Mouse (Mus musculus) liver, embryonic 14.5 days (tissue): Measurements from ENCODE around the gene Tenm2.

ENCODE experiments used
- CTCF ChIP-seq: IDR thresholded peaks from 2 replicates; pipeline ENCODE4 v1.5.1; 2016; ENCODE audit warnings: antibody characterized with exemption, low read depth, control low read depth
- EP300 ChIP-seq: IDR thresholded peaks from 2 replicates; pipeline ENCODE4 v1.6.1; 2016; ENCODE audit warnings: antibody characterized with exemption, low read depth

DNA sequence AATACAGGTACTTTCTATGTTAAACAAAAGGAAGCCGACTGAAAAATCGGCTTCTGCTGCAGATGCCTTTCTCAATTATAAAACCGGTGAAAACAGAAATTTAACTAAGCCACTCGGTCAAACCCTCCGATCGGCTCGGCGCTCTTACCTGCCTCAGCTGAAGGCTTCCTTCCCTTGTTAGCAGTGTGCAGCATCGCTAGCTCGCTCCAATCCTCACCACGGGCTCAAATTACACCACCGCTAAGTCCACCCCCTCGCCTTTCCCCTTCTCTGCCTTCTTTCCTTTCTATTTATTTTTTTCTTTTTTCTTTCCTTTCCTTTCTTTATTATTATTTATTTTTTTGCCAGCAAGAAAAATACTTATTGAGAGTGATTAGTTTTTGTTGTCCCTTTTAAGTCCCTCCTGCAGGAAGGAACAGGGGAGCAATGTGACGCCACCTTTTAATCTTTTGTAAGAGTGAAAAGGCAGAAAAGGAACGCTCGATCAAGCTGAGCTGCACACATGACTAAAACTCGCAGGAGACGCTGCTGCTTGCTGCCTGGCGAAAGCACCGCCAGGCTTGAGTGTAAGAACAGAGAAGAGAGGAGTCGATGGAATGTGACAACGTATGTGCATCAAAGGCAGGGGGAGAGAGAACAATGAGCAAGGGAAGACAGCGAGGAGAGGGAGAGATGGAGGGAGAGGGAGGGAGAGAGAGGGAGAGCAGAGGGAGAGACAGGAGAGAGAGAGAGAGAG, 558.3 kb downstream of the Tenm2 start:
- TF ChIP-seq CTCF (no peak), EP300 (no peak)
